Comparison of ENCODE assay signal across 8 mouse cellular contexts in genomic region chr6:37216342-37216763, GRCm38 (mm10).
DNase-seq lines count a peak whose midpoint lies in the region; ATAC-seq and TF ChIP-seq lines count a peak whose summit lies in the region.

No protein-coding gene starts in this region.

- intact Hi-C loops in gastrocnemius, adult 2 months (cut with DNase I): no loop called here

- H3K36me3 ChIP-seq in lung, postnatal 0 days (ENCODE audit: insufficient read depth, low read length): no peaks in the 10 kb centered on the region
- H3K36me3 ChIP-seq in liver, embryonic 11.5 days (ENCODE audit: control insufficient read depth, insufficient read depth, low read length): no peaks in the 10 kb centered on the region

- H3K27me3 ChIP-seq in lung, postnatal 0 days (replicated peaks; ENCODE audit: insufficient read depth, low read length): no peaks in the 10 kb centered on the region
- H3K27me3 ChIP-seq in liver, embryonic 11.5 days (replicated peaks; ENCODE audit: control insufficient read depth, insufficient read depth, low read length): no peaks in the 10 kb centered on the region

- ATAC-seq in lung, postnatal 0 days: peak; percentile 14; the same call in 1 of the 2 replicates
- no peak for ATAC-seq in liver, embryonic 11.5 days (replicated peaks; ENCODE audit: low FRiP score)

- no peaks in the 10 kb centered on the region for H3K4me1 ChIP-seq in lung, postnatal 0 days (ENCODE audit: insufficient read depth, low read depth, low read length)
- H3K4me1 ChIP-seq in olfactory bulb, adult 2 months (ENCODE audit: control insufficient read depth, insufficient read depth, low read length): peaks cover 40% of the 10 kb centered on the region
- H3K4me1 ChIP-seq in liver, embryonic 11.5 days (replicated peaks; ENCODE audit: control insufficient read depth, insufficient read depth, low read length): 0 out of 2 replicates have a peak, but pooled peaks cover 3% of the 10 kb centered on the region

- H3K9me3 ChIP-seq in lung, postnatal 0 days (ENCODE audit: low read length): no peaks in the 10 kb centered on the region
- no peaks in the 10 kb centered on the region for H3K9me3 ChIP-seq in liver, embryonic 11.5 days (ENCODE audit: control insufficient read depth, low read length)

- no peak for TF ChIP-seq POLR2A in olfactory bulb, adult 2 months (IDR thresholded peaks at IDR 0.05; ENCODE audit: insufficient read depth, low read depth, low read length)

- TF ChIP-seq EP300 in lung, postnatal 0 days (IDR thresholded peaks at IDR 0.05): no peak

- no peak overlapping the region for H3K27ac ChIP-seq in lung, postnatal 0 days (ENCODE audit: low read length)
- no peak overlapping the region for H3K27ac ChIP-seq in gastrocnemius, adult 2 months
- peak overlapping the region; percentile 95 for H3K27ac ChIP-seq in olfactory bulb, adult 2 months (ENCODE audit: insufficient read depth, low read depth, low read length)
- no peak overlapping the region for H3K27ac ChIP-seq in liver, embryonic 11.5 days (ENCODE audit: low read depth, low read length)

- no peak overlapping the region for H3K4me3 ChIP-seq in lung, postnatal 0 days (ENCODE audit: low read depth, low read length)
- no peak overlapping the region for H3K4me3 ChIP-seq in gastrocnemius, adult 2 months
- peak overlapping the region; percentile 20 for H3K4me3 ChIP-seq in olfactory bulb, adult 2 months (ENCODE audit: insufficient read depth, low read depth, low read length)
- no peak overlapping the region for H3K4me3 ChIP-seq in liver, embryonic 11.5 days (ENCODE audit: low read depth, low read length)

- H3K9ac ChIP-seq in lung, postnatal 0 days (replicated peaks; ENCODE audit: low read depth): no peak overlapping the region
- no peak overlapping the region for H3K9ac ChIP-seq in liver, embryonic 11.5 days (ENCODE audit: low read depth, low read length)

- WGBS in lung, postnatal 0 days: 44% methylated on average over 4 of the region's 4 CpGs
- WGBS in olfactory bulb, adult 2 months: 32% methylated on average over 4 of the region's 4 CpGs
- WGBS in liver, embryonic 11.5 days: 45% methylated on average over 4 of the region's 4 CpGs

- no peak for TF ChIP-seq CTCF in lung, postnatal 0 days (IDR thresholded peaks at IDR 0.05)
- TF ChIP-seq CTCF in gastrocnemius, adult 2 months (IDR thresholded peaks at IDR 0.05): no peak
- no peak for TF ChIP-seq CTCF in olfactory bulb, adult 2 months (IDR thresholded peaks at IDR 0.05; ENCODE audit: insufficient read depth, low read depth, low read length)

- no peak overlapping the region for H3K4me2 ChIP-seq in lung, postnatal 0 days (replicated peaks; ENCODE audit: low read depth, low read length)
- no peak overlapping the region for H3K4me2 ChIP-seq in liver, embryonic 11.5 days

- DNase-seq in lung, postnatal 0 days (ENCODE audit: low spot score): peak; percentile 26
- no peak for DNase-seq in lung, adult 18-20 months
- DNase-seq in cerebellum, adult 18-20 months: peak; percentile 43 to 61
- peak; percentile 49 for DNase-seq in gastrocnemius, adult 2 months
- peak; percentile 77 for DNase-seq in layer of hippocampus, adult 9-11 months
- no peak for DNase-seq in thymus, postnatal 0 days (ENCODE audit: low spot score)
- no peak for DNase-seq in liver, embryonic 11.5 days (ENCODE audit: low spot score)

Comparison
In these comparisons a context has a peak if more than half of its experiments do, and no peak if none do; other contexts are left out.
1. DNase-seq: peak in lung, postnatal 0 days (single experiment), cerebellum, adult 18-20 months (2 of 2), gastrocnemius, adult 2 months (single experiment) and layer of hippocampus, adult 9-11 months (single experiment); none in lung, adult 18-20 months (0 of 2), thymus, postnatal 0 days (single experiment) and liver, embryonic 11.5 days (single experiment).